Mouse (Mus musculus) embryonic fibroblast, embryonic 13.5 days (primary cell): ENCODE results near the gene Ppm1b. TPM values are rescaled to one million over a fixed set of nuclear protein-coding genes. Genes with fewer than 3 reads are reported as not detected.

Experiments used
- H3K27ac ChIP-seq: 2 replicates; pipeline ENCODE4 v1.5.1; 2012; ENCODE audit warnings: low read length, control low read depth, inconsistent platforms; ENCODE audit not compliant: insufficient read depth
- H3K4me1 ChIP-seq: 2 replicates; pipeline ENCODE4 v1.6.1; 2011; ENCODE audit warnings: low read length; ENCODE audit not compliant: control insufficient read depth, insufficient read depth
- H3K4me3 ChIP-seq: 2 replicates; pipeline ENCODE4 v1.5.1; 2011; ENCODE audit warnings: mild to moderate bottlenecking, control low read depth, low read length; ENCODE audit not compliant: insufficient read depth
- CTCF ChIP-seq: IDR thresholded peaks from 2 replicates; pipeline ENCODE4 v1.5.1; 2011; ENCODE audit warnings: mild to moderate bottlenecking, control low read depth, low read length, moderate library complexity, borderline replicate concordance; ENCODE audit not compliant: insufficient read depth
- POLR2A ChIP-seq: IDR thresholded peaks from 2 replicates; pipeline ENCODE4 v1.6.1; 2011; ENCODE audit warnings: low read depth, mild to moderate bottlenecking, control low read depth, low read length, moderate library complexity
- polyA plus RNA-seq: library from polyadenylated mRNA; stranded (reverse); fragments of >200 nt; gene quantifications from 2 replicates; pipeline ENCODE4 v1.2.4, GENCODE M21; 2011; ENCODE audit warnings: low read depth; ENCODE audit not compliant: missing spikeins, insufficient read length

The Ppm1b gene
- polyA plus RNA-seq, 1 experiment = 56.9 TPM

DNA sequence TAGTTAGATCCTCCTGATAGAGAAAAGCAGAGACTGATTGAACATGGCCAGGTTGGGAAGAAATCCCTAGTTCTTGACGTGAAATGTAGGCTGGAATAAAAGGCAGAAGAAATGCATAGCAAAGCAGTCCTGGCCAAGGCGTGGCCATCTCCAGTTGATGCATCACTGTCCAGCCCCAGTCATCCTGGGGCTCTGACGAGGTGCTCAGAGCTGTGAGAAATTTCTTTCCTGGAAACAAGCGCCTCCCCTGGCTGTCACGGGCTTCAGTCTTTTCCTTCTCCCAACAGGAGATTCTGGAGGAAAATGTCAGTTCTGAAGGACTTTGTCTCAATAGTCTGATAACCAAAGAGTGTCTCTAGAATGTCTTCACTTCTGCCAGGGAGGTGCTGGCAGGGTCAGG is 74.1 kb downstream of the Ppm1b start:
- H3K4me3 ChIP-seq = no peak overlapping the region
- TF ChIP-seq POLR2A = no peak
- TF ChIP-seq CTCF = no peak
- H3K27ac ChIP-seq = no peak overlapping the region
- no peaks in the 10 kb centered on the region for H3K4me1 ChIP-seq

DNA sequence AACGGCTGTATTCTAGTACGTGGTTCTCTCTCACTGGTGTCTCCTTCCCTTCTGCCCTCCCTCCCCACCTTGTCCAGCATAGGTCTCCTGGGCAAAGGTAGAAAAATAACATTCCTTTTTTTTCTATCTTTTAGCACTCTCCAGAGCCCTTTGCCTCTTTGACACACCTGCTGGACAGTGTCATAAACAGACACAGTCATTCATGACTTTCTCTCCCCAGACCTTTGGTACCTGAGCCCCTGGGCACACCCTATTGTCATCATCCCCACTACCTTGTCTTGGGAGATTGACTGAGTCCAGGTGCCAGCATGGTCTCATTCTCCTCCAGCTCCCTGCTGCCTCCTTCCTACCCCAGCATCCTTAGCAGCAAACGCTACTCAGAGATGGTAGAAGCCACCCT is 76.5 kb downstream of the Ppm1b start:
- Histone ChIP-seq H3K4me3 (no peak overlapping the region), H3K4me1 (no peaks in the 10 kb centered on the region), H3K27ac (no peak overlapping the region)
- TF ChIP-seq POLR2A (no peak), CTCF (no peak)

DNA sequence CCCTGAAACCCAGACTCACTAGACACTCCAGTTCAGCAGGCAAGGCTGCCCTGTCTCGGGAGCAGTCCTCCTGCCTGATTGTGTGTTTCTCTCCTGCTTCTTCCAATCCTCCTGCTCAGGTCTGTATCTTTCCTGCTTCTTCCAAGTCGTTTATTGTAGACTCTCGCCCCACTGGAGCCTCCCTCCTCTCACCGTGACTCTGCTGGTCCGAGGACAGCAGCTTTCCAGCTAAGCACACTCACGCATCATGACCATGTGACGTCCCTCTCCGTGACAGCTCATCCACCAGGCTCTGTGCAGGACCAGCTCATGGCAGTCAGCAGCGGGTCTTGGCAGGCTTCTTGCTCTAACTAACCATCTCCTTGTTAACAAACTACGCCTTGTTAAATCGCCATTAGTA is 77.5 kb downstream of the Ppm1b start:
- Histone ChIP-seq H3K27ac (no peak overlapping the region), H3K4me3 (no peak overlapping the region), H3K4me1 (no peaks in the 10 kb centered on the region)
- TF ChIP-seq CTCF (no peak), POLR2A (no peak)

DNA sequence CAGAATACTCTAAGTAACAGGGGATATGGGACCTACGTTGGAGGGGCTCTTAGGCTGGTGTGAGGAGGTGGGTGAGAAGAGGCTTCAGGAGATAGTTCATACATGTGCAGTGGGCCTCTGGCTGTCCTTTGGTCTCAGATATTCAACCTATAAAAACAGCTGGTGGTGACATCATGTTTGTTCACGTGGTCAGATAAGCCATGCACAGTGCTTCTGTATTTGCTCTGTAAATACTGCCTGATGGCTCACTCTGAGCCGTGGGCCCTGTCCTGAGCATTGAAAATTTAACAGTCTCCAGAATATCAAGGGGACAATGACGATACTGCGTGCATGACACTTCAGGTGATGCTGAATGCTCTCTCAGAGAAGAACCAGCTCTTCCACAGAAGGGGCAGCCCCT is 81.3 kb downstream of the Ppm1b start:
- no peak for TF ChIP-seq CTCF
- TF ChIP-seq POLR2A = no peak
- no peak overlapping the region for H3K4me3 ChIP-seq

DNA sequence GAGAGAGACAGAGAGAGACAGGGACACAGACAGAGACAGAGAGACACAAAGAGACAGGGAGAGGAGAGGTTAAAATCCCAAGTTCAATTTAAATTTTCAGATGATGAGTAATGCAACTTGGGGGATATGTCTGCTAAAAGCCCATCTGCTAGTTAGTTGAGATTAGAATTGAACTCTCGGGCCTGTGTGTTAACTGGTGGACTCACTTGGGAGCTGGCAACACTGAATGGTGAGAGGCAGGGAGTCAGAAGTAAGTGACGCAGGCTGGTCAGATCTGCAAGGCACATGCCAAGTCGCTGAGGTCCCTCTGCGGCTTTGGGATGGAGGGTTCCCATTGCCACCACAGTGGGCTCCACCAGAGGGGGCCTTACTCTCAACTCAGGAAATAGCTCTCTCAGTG is 81.8 kb downstream of the Ppm1b start:
- H3K4me1 ChIP-seq = no peaks in the 10 kb centered on the region
- no peak overlapping the region for H3K4me3 ChIP-seq
- H3K27ac ChIP-seq = no peak overlapping the region
- TF ChIP-seq CTCF = no peak
- no peak for TF ChIP-seq POLR2A

More for the DNA sequence above, 81.3 kb downstream of the Ppm1b start:
- Histone ChIP-seq H3K4me1 (no peaks in the 10 kb centered on the region), H3K27ac (no peak overlapping the region)

DNA sequence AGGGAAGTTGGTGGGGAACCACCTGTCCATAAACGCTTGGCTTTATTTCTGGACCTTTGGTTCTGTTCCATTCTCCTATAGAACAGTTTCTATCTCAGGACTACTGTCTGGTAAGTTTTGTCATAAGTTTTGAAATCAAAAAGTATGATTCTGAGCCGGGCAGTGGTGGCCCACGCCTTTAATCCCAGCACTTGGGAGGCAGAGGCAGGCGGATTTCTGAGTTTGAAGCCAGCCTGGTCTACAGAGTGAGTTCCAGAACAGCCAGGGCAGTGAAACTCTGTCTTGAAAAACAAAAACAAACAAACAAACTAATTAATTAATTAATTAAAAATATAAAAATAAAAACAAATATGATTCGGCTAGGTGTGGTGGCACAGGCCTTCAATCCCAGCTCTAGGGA is 82.2 kb downstream of the Ppm1b start:
- H3K4me1 ChIP-seq = no peaks in the 10 kb centered on the region
- no peak overlapping the region for H3K4me3 ChIP-seq
- no peak overlapping the region for H3K27ac ChIP-seq
- TF ChIP-seq CTCF (no peak), POLR2A (no peak)

DNA sequence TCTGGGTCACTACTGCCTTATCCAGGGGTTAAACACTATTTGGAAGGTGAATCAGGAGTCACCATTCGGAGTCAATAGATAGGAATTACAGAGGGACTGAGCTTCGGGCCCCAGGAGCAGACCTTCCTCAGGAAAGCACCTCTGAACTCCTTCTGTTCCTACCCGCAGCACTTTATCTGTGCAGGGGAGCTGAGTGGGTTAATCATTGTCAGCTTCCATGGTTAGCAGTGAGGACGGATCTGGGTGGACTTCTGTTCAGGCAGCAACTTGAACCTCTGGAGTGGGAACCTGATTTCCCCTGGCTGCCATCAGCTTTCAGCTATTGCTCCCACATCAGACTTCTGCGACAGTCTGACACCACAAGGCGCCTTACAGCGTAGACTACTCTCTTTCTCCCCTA is 84.4 kb downstream of the Ppm1b start:
- Histone ChIP-seq H3K27ac (no peak overlapping the region), H3K4me1 (no peaks in the 10 kb centered on the region), H3K4me3 (no peak overlapping the region)
- no peak for TF ChIP-seq CTCF
- no peak for TF ChIP-seq POLR2A

DNA sequence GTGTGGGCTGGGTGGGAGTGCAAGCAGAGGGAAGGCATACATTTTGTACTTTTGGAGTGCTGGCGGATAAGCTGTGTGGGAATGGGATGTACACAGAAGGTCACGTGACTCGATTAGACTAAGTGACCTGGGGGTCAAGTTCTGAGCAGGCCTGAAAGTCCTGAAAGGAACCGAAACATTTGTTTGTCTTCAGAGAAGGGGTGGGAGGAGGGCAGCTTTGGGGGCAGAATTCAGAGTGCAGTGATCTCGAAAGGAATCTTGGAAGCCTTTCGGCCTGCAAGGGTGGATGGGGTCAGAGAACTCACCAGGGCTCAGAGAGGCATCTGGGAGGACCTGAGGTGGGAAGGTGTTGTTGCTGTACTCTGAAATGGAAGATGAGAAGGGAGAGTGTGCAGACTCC is 85.9 kb downstream of the Ppm1b start:
- TF ChIP-seq CTCF (no peak), POLR2A (no peak)
- Histone ChIP-seq H3K4me1 (no peaks in the 10 kb centered on the region), H3K27ac (no peak overlapping the region)

DNA sequence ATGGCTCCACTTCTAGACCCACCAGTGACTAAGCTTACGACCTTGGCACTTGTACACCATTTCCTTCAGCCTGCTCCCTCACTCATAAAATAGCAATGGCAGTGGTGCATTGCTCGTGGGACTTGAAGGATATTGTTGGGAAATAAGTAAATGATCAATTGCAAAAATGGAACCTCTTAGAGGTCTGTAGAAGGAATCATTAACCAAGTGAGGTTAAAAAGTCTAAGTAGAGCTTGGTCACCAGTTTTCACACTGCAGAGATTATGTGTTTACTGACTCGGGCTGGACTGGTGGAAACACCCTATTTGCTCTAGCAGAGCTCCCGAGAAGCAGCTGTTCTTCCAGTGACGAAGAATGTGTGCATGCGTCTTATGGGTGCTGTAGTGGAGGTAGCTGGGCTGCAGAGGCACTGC is 86.9 kb downstream of the Ppm1b start:
- Histone ChIP-seq H3K27ac (no peak overlapping the region), H3K4me3 (no peak overlapping the region), H3K4me1 (no peaks in the 10 kb centered on the region)
- TF ChIP-seq POLR2A = no peak
- no peak for TF ChIP-seq CTCF

More for the DNA sequence above, 85.9 kb downstream of the Ppm1b start:
- no peak overlapping the region for H3K4me3 ChIP-seq

DNA sequence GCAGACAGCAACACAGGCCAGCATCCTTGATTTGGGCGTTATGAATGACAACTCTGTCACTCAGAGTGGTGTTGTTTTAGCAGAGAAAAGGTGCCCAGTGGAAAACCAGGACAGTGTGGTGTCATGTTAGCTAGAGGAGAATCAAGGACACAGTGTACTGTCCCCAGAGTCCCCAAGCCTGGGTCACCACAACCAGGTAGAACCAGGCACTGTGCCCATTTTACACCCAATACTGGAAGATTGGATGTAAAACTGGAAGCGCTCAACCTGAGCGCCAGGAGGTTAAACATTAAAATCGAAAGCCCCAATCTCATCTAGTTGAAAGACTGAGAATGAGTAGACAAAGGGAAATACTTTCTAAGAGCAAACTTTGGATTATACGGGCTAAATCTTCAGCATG is 87.9 kb downstream of the Ppm1b start:
- Histone ChIP-seq H3K27ac (no peak overlapping the region), H3K4me3 (no peak overlapping the region), H3K4me1 (no peaks in the 10 kb centered on the region)
- TF ChIP-seq CTCF (no peak), POLR2A (no peak)

DNA sequence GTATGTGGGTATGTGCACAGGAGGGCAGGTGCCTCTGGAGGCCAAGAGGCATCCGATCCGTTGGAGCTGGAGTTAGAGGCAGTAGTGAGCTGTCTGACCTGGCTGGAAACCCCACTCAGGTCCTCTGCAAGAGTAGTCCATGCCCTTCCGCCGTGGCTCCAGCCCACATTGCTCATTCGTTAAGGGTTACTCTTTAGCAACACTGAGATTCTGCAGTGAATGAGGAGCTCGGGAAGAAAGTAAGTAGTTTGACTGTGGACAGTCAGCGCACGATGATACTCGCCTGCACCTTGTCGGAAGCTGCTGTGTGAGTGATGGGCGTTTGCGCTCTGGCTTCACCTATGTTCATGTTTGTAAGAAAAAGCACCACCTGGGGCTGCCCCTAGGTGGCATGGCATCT is 88.6 kb downstream of the Ppm1b start:
- no peak overlapping the region for H3K27ac ChIP-seq
- H3K4me3 ChIP-seq = no peak overlapping the region
- no peaks in the 10 kb centered on the region for H3K4me1 ChIP-seq
- TF ChIP-seq POLR2A (no peak), CTCF (no peak)
